Mouse (Mus musculus): ENCODE results near the gene Eva1c. TPM values are rescaled to one million over a fixed set of nuclear protein-coding genes. Genes with fewer than 3 reads are reported as not detected.

Eva1c gene
- polyA plus RNA-seq, 1 experiment from 2014 or later, result 3.5 TPM

- peaks cover 17% of the 10 kb centered on the region for H3K36me3 ChIP-seq
- peak overlapping the region; percentile 74 for H3K4me3 ChIP-seq (replicated peaks)
- peak overlapping the region; percentile 86; the same call in 1 of the 2 replicates for H3K27ac ChIP-seq (replicated peaks)
- H3K9me3 ChIP-seq (replicated peaks), result no peaks in the 10 kb centered on the region
- peaks cover 14% of the 10 kb centered on the region for H3K4me1 ChIP-seq
- ATAC-seq (ENCODE audit: low FRiP score), result no peak
- peak overlapping the region; percentile 71 for H3K9ac ChIP-seq (replicated peaks)
- 27% methylated on average over 13 of the region's 13 CpGs for WGBS
- H3K27me3 ChIP-seq (replicated peaks), result no peaks in the 10 kb centered on the region
- peak overlapping the region; percentile 85 for H3K4me2 ChIP-seq
Observed at GRCm38 (mm10) chr16:90933534-90934176, 107.1 kb downstream of the Eva1c start.

GRCm38 (mm10) chr16:90934193-90934686, 107.7 kb downstream of the Eva1c start:
- peak; percentile 73 for ATAC-seq (ENCODE audit: low FRiP score)
- Histone ChIP-seq H3K4me1 (peaks cover 14% of the 10 kb centered on the region), H3K9ac (replicated peaks) (peak overlapping the region; percentile 71), H3K4me2 (peak overlapping the region; percentile 85), H3K36me3 (peaks cover 17% of the 10 kb centered on the region), H3K27ac (replicated peaks) (peak overlapping the region; percentile 86), H3K27me3 (replicated peaks) (no peaks in the 10 kb centered on the region), H3K9me3 (replicated peaks) (no peaks in the 10 kb centered on the region), H3K4me3 (replicated peaks) (peak overlapping the region; percentile 74)
- under 1% methylated on average over 38 of the region's 38 CpGs for WGBS

GRCm38 (mm10) chr16:90934687-90935328, 108.3 kb downstream of the Eva1c start, which contains the start of gene Cfap298:
Gene Cfap298, minus strand, starts transcription at chr16:90935114.
- Histone ChIP-seq H3K27ac (replicated peaks) (peak within 1 kb of the TSS; percentile 86), H3K9ac (replicated peaks) (peak within 1 kb of the TSS; percentile 71), H3K4me3 (replicated peaks) (peak within 1 kb of the TSS; percentile 74), H3K4me2 (peak within 1 kb of the TSS; percentile 85), H3K36me3 (peaks cover 12% of the 10 kb centered on the region), H3K9me3 (replicated peaks) (no peaks in the 10 kb centered on the region), H3K27me3 (replicated peaks) (no peaks in the 10 kb centered on the region), H3K4me1 (peaks cover 14% of the 10 kb centered on the region)
- ATAC-seq (ENCODE audit: low FRiP score), result peak; percentile 98
- under 1% methylated on average over 56 of the region's 56 CpGs for WGBS

- Histone ChIP-seq H3K36me3 (peaks cover 61% of the 10 kb centered on the region), H3K27ac (replicated peaks) (no peak overlapping the region), H3K9ac (replicated peaks) (no peak overlapping the region), H3K4me3 (replicated peaks) (no peak overlapping the region), H3K4me1 (no peaks in the 10 kb centered on the region), H3K27me3 (replicated peaks) (no peaks in the 10 kb centered on the region), H3K9me3 (replicated peaks) (no peaks in the 10 kb centered on the region), H3K4me2 (no peak overlapping the region)
- ATAC-seq (ENCODE audit: low FRiP score), result no peak
- WGBS, result 96% methylated on average over 7 of the region's 7 CpGs
Observed at GRCm38 (mm10) chr16:90941246-90941645, 114.7 kb downstream of the Eva1c start.

- 82% methylated on average over 8 of the region's 8 CpGs for WGBS
- Histone ChIP-seq H3K4me3 (replicated peaks) (no peak overlapping the region), H3K4me1 (no peaks in the 10 kb centered on the region), H3K4me2 (no peak overlapping the region), H3K36me3 (peaks cover 70% of the 10 kb centered on the region), H3K27me3 (replicated peaks) (no peaks in the 10 kb centered on the region), H3K27ac (replicated peaks) (no peak overlapping the region), H3K9me3 (replicated peaks) (no peaks in the 10 kb centered on the region), H3K9ac (replicated peaks) (no peak overlapping the region)
- no peak for ATAC-seq (ENCODE audit: low FRiP score)
Observed at GRCm38 (mm10) chr16:90946977-90947376, 120.5 kb downstream of the Eva1c start.

- Histone ChIP-seq H3K4me3 (replicated peaks) (no peak overlapping the region), H3K4me1 (no peaks in the 10 kb centered on the region), H3K4me2 (no peak overlapping the region), H3K27ac (replicated peaks) (no peak overlapping the region), H3K9ac (replicated peaks) (no peak overlapping the region), H3K9me3 (replicated peaks) (no peaks in the 10 kb centered on the region), H3K36me3 (peaks cover 63% of the 10 kb centered on the region), H3K27me3 (replicated peaks) (no peaks in the 10 kb centered on the region)
- 65% methylated on average over 17 of the region's 17 CpGs for WGBS
- no peak for ATAC-seq (ENCODE audit: low FRiP score)
Observed at GRCm38 (mm10) chr16:90950354-90950963, 123.9 kb downstream of the Eva1c start.

- Histone ChIP-seq H3K9me3 (replicated peaks) (no peaks in the 10 kb centered on the region), H3K4me1 (no peaks in the 10 kb centered on the region), H3K9ac (replicated peaks) (no peak overlapping the region), H3K27me3 (replicated peaks) (no peaks in the 10 kb centered on the region), H3K27ac (replicated peaks) (no peak overlapping the region), H3K4me3 (replicated peaks) (no peak overlapping the region), H3K4me2 (no peak overlapping the region), H3K36me3 (peaks cover 64% of the 10 kb centered on the region)
- no peak for ATAC-seq (ENCODE audit: low FRiP score)
- WGBS, result 94% methylated on average over 9 of the region's 9 CpGs
Observed at GRCm38 (mm10) chr16:90953147-90953546, 126.6 kb downstream of the Eva1c start.

GRCm38 (mm10) chr16:90953770-90954169, 127.3 kb downstream of the Eva1c start:
- Histone ChIP-seq H3K4me2 (no peak overlapping the region), H3K9ac (replicated peaks) (no peak overlapping the region), H3K27me3 (replicated peaks) (no peaks in the 10 kb centered on the region), H3K4me1 (no peaks in the 10 kb centered on the region), H3K27ac (replicated peaks) (no peak overlapping the region), H3K4me3 (replicated peaks) (no peak overlapping the region), H3K9me3 (replicated peaks) (no peaks in the 10 kb centered on the region), H3K36me3 (peaks cover 68% of the 10 kb centered on the region)
- 95% methylated on average over 6 of the region's 6 CpGs for WGBS
- ATAC-seq (ENCODE audit: low FRiP score), result no peak

Small RNA genes lying within 50 kb of the gene (microRNA-seq; reads per million reads assigned to microRNA genes)
- not detected for gene Gm22933

Other genes starting within 250 kb of the Eva1c start
- 20.4 and 31.3 TPM in 2 replicates for gene Mis18a, start 99.3 kb upstream of the Eva1c start, polyA plus RNA-seq (2015; fragmentation: Nextera tagmentation; extraction: Ambion mirVana)
- gene Mrap, start 88.5 kb upstream of the Eva1c start, polyA plus RNA-seq (2015; fragmentation: Nextera tagmentation; extraction: Ambion mirVana), result 0.15 and 0.22 TPM in 2 replicates
- gene Urb1, start 16.3 kb upstream of the Eva1c start, polyA plus RNA-seq (2015; fragmentation: Nextera tagmentation; extraction: Ambion mirVana), result 8.2 and 8.3 TPM in 2 replicates
- gene Cfap298, start 108.4 kb downstream of the Eva1c start, polyA plus RNA-seq (2015; fragmentation: Nextera tagmentation; extraction: Ambion mirVana), result 44.4 and 45.1 TPM in 2 replicates
- 40.6 and 46.2 TPM in 2 replicates for gene Synj1, start 184.6 kb downstream of the Eva1c start, polyA plus RNA-seq (2015; fragmentation: Nextera tagmentation; extraction: Ambion mirVana)
- 49.6 and 57.8 TPM in 2 replicates for gene Paxbp1, start 217.8 kb downstream of the Eva1c start, polyA plus RNA-seq (2015; fragmentation: Nextera tagmentation; extraction: Ambion mirVana)

Data from neural tube, embryonic 15.5 days (tissue).